Mouse (Mus musculus) G1E (cell line): ENCODE results near the gene Slc7a14. TPM values are rescaled to one million over a fixed set of nuclear protein-coding genes. Genes with fewer than 3 reads are reported as not detected.

Experiments used
- ATAC-seq: 2 replicates; pipeline ENCODE4 v1.8.0; 2016; ENCODE audit warnings: mild to moderate bottlenecking; ENCODE audit not compliant: insufficient number of reproducible peaks, poor library complexity, low FRiP score, severe bottlenecking; ENCODE audit errors: extremely low read depth
- DNase-seq: peaks from one replicate; pipeline ENCODE4 v3.0.0; 2012; ENCODE audit warnings: low spot score
- H3K27me3 ChIP-seq: 2 replicates; pipeline ENCODE4 v1.6.1; 2012; ENCODE audit warnings: mild to moderate bottlenecking, low read length, inconsistent platforms; ENCODE audit not compliant: insufficient read depth
- H3K36me3 ChIP-seq: replicated peaks from 2 replicates; pipeline ENCODE3; 2012; ENCODE audit warnings: mild to moderate bottlenecking, inconsistent platforms
- H3K4me1 ChIP-seq: 2 replicates; pipeline ENCODE4 v1.6.1; 2012; ENCODE audit warnings: low read depth, low read length, inconsistent platforms, mixed read lengths; ENCODE audit not compliant: insufficient read depth
- H3K4me3 ChIP-seq: 2 replicates; pipeline ENCODE4 v1.5.1; 2012; ENCODE audit warnings: low read depth, mild to moderate bottlenecking, inconsistent platforms, low read length, moderate library complexity, mixed read lengths
- H3K9me3 ChIP-seq: replicated peaks from 2 replicates; pipeline ENCODE4 v1.6.1; 2012; ENCODE audit warnings: inconsistent platforms
- CTCF ChIP-seq: IDR thresholded peaks from 2 replicates; pipeline ENCODE4 v1.5.1; 2012; ENCODE audit warnings: low read depth, low read length, inconsistent platforms, mixed read lengths
- GATA1 ChIP-seq: IDR thresholded peaks from 2 replicates; pipeline ENCODE4 v1.6.1; 2012; ENCODE audit warnings: borderline replicate concordance, low read length, inconsistent platforms, mixed read lengths
- GATA2 ChIP-seq: IDR thresholded peaks from 2 replicates; pipeline ENCODE4 v1.6.1; 2012; ENCODE audit warnings: low read depth, low read length, inconsistent platforms, borderline replicate concordance
- POLR2AphosphoS5 ChIP-seq: IDR thresholded peaks from 2 replicates; pipeline ENCODE4 v1.6.1; 2012; ENCODE audit warnings: low read depth, low read length, inconsistent platforms; ENCODE audit not compliant: insufficient replicate concordance
- TAL1 ChIP-seq: conservative IDR thresholded peaks from 2 replicates; pipeline ENCODE4 v1.6.1; 2012; ENCODE audit warnings: low read depth, low read length, inconsistent platforms, mixed read lengths
- polyA plus RNA-seq: library from polyadenylated mRNA; stranded (reverse); fragments of >175 nt; gene quantifications from 2 replicates; pipeline ENCODE4 v1.2.3, GENCODE M21; 2012
- total RNA-seq, 2 experiments: library from RNA; stranded (forward) in 1 of 2; stranded (reverse) in 1 of 2; fragments of 200-1000 nt in 1 of 2; fragments of >200 nt in 1 of 2; fragmentation: Nextera tagmentation in 1 of 2; gene quantifications; 2 replicates each; pipeline ENCODE4 v1.2.3; 2014 to 2017

Gene Slc7a14
- total and polyA plus RNA-seq, 3 experiments, result 0.11 TPM; not detected in 2

DNA sequence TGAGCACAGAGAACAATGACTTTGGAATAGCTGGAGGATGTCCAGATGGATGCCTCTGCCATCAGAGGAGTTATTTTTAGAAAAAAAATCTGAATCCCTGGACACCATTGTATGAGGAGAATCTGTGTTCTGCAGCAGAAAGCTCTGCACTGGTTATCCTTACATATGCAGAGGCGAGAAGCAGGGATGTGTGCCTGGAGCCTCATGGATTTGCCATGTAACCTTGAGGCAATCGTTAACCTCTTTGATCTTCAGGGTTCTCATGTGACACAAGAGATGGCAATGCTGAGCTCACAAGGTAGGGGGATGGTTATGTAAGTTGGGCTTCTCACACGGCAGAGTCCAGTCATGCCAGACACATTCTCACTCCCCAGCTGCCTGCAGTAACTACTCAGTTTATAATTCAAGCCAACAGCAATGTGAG lies 14.1 kb upstream of the Slc7a14 start:
- Histone ChIP-seq H3K27me3 (0 out of 2 replicates have a peak, but pooled peaks cover 2% of the 10 kb centered on the region), H3K9me3 (no peaks in the 10 kb centered on the region), H3K36me3 (no peaks in the 10 kb centered on the region), H3K4me3 (no peak overlapping the region), H3K4me1 (no peaks in the 10 kb centered on the region)
- ATAC-seq, result no peak
- no peak for TF ChIP-seq CTCF
- TF ChIP-seq GATA2, result no peak
- no peak for TF ChIP-seq POLR2AphosphoS5
- no peak for TF ChIP-seq TAL1
- no peak for TF ChIP-seq GATA1
- no peak for DNase-seq

DNA sequence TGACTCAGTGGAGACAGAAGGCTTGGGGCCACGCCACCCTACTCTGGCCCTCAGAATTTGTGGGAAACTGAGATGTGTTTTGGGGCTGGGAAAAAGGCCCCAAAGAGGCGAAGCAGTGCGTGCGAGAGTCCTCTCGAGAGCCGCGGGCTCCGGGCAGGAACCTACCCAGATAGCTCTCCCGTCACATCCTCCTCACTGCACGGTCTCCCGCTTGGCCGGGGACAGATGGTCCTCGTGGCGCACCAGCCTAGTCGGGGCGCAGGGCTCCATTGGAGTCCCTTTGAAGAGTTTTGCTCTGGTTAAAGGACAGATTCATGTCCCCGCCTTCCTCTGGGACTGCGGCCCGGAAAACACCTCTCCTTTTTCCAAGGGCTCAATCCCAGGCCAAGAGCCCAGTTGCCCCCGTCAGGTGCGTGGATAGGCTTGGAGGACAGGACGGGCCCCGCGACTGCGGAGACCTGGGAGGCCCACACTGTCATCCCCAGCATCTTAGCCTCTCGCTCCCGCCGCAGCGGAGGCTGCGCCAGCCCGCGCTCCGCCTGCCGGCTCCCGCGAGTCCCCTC lies 726 bp downstream of the Slc7a14 start:
- Histone ChIP-seq H3K36me3 (no peaks in the 10 kb centered on the region), H3K4me3 (no peak overlapping the region), H3K9me3 (no peaks in the 10 kb centered on the region), H3K27me3 (no peaks in the 10 kb centered on the region), H3K4me1 (no peaks in the 10 kb centered on the region)
- ATAC-seq (no peak), DNase-seq (no peak)
- TF ChIP-seq TAL1 (no peak), CTCF (no peak), GATA1 (no peak), POLR2AphosphoS5 (no peak), GATA2 (no peak)

GRCm38 (mm10) chr3:31308906-31309305 lies 1.3 kb downstream of the Slc7a14 start:
- TF ChIP-seq GATA1, result no peak
- TF ChIP-seq CTCF, result no peak
- no peak for TF ChIP-seq GATA2
- no peak for TF ChIP-seq POLR2AphosphoS5
- TF ChIP-seq TAL1, result no peak
- H3K4me1 ChIP-seq, result no peaks in the 10 kb centered on the region
- H3K36me3 ChIP-seq, result no peaks in the 10 kb centered on the region
- H3K27me3 ChIP-seq, result no peaks in the 10 kb centered on the region
- no peaks in the 10 kb centered on the region for H3K9me3 ChIP-seq
- H3K4me3 ChIP-seq, result no peak overlapping the region
- no peak for ATAC-seq
- DNase-seq, result peak; percentile 10

DNA sequence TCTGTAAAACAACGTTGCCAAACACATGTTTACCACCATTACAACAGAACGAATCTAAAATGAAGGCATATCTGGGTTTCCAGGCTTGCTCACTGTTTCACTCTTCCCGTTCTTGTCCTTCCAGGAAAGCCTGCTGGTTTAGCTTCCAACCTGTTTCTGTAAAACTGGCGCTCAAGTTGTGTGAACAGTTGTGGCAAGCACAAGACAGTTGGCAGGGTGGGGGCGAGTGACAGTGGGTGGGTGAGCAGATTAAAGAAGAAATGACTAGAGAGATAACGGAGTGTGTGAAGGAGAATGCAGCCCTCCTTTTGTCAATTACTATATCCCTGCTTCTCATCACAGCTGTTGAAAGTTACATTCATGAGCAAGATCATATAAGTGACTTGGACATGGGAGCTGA lies 2.2 kb downstream of the Slc7a14 start:
- Histone ChIP-seq H3K36me3 (no peaks in the 10 kb centered on the region), H3K4me3 (no peak overlapping the region), H3K4me1 (no peaks in the 10 kb centered on the region), H3K9me3 (no peaks in the 10 kb centered on the region), H3K27me3 (no peaks in the 10 kb centered on the region)
- DNase-seq (no peak), ATAC-seq (no peak)
- TF ChIP-seq CTCF (no peak), POLR2AphosphoS5 (no peak), TAL1 (no peak), GATA1 (no peak), GATA2 (no peak)

DNA sequence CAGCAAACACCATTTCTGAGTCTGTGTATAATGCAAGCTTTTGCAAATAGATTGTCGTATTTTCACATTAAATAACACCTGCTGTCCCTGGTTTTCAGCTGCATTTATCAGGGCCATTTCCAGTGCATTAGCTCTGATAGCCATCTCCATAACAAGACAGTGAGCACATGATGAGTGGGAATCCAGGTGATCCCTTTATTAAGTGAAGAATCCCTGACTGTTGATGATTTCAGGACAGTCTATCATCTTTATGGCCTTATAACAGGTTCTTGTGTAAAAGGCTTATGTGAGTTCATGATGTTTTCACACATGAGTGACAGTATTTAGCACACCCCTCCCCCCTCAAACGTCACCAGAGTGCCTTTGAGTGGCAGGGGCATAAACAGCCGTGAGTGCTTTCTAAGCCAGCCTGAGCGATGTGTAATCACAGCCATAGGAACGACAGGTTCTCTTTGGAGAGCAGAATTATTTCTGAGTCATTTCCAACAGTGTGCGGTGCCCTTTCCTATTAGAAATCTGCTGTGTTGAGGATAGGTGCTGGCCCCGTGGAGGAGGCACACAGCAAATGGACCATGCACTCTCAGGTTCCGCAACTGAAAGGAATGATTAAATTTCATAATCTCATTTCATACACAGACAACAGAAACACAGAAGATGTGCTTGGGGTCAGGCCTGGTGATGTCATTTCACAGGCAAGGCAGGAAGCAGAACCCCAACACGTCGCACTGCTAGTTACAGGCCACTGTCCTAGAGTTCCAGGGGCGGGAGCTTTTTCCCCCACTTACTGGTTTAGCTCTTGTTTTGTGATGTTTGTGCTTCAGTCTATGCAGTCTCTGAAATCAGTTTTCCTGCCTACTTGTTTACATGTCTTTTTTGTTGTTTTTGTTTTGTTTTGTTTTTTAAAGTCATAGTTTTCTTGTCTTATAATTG lies 18.2 kb downstream of the Slc7a14 start:
- Histone ChIP-seq H3K36me3 (no peaks in the 10 kb centered on the region), H3K4me3 (no peak overlapping the region), H3K27me3 (peaks cover 2% of the 10 kb centered on the region; the same call in 1 of the 2 replicates), H3K4me1 (no peaks in the 10 kb centered on the region), H3K9me3 (no peaks in the 10 kb centered on the region; the same call in 1 of the 2 replicates)
- TF ChIP-seq GATA1, result no peak
- TF ChIP-seq CTCF, result no peak
- TF ChIP-seq GATA2, result no peak
- no peak for TF ChIP-seq POLR2AphosphoS5
- TF ChIP-seq TAL1, result no peak
- ATAC-seq, result no peak
- no peak for DNase-seq

GRCm38 (mm10) chr3:31287421-31287948 lies 22.7 kb downstream of the Slc7a14 start:
- H3K27me3 ChIP-seq, result peaks cover 2% of the 10 kb centered on the region; the same call in 1 of the 2 replicates
- H3K4me3 ChIP-seq, result no peak overlapping the region
- no peak for TF ChIP-seq GATA1
- no peak for TF ChIP-seq GATA2
- TF ChIP-seq POLR2AphosphoS5, result no peak
- no peak for TF ChIP-seq CTCF
- H3K4me1 ChIP-seq, result no peaks in the 10 kb centered on the region
- H3K36me3 ChIP-seq, result no peaks in the 10 kb centered on the region
- ATAC-seq, result no peak
- H3K9me3 ChIP-seq, result no peaks in the 10 kb centered on the region
- no peak for DNase-seq
